In the genomic region with DNA sequence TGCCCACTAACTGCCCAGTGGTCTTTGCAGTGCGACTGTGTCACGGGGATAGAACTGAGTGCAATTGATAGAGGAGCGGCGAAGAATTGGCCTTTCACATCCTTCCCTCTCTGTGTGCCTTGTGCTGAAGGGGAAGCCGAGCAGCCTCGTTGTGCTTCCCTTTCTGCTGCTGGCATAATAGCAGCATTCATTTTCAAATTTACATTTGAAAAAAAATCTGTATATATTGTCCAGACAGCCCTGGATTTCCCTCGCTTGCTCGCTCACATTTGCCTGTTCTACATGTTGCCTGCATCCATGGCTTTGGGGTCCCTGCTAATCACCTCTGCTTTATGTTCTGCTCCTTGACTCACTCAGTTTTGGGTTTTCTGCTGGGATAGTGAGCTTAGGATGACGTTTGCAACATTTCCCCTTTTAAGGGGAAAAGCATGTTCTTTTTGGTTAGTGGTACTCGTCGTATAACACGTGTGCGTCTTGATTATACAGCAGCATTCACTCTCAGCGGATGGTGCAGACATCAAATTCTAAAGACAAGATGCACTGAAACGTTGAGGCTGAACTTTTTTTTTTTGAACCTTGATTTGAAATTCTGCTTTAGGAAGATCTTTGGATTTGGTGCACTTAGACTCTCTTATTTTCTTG, we compare ENCODE assay signal across 27 mouse cellular contexts. TPM values are rescaled to one million over a fixed set of nuclear protein-coding genes. Genes with fewer than 3 reads are reported as not detected.
A peak's percentile ranks its signal among the peaks of the same experiment; 100 is the strongest.
DNase-seq lines count a peak whose midpoint lies in the region; ATAC-seq lines count a peak whose summit lies in the region.
"Had no signal": no experiment of that assay in that cellular context is flagged by ENCODE, and none has a peak within 500 bp of the region (broad histone marks: within the 10 kb centered on the region; RNA-seq: fewer than 3 reads in every experiment).

No protein-coding gene starts in this region.

- H3K4me2 ChIP-seq in forebrain, embryonic 11.5 days (ENCODE audit: low read depth, low read length, severe bottlenecking): no peak overlapping the region
- no peak overlapping the region for H3K4me2 ChIP-seq in midbrain, embryonic 12.5 days (replicated peaks)
- no peak overlapping the region; the same call in 1 of the 2 replicates for H3K4me2 ChIP-seq in forebrain, embryonic 14.5 days (ENCODE audit: low read length)
- H3K4me2 ChIP-seq in kidney, embryonic 16.5 days (replicated peaks; ENCODE audit: low read depth, low read length): no peak overlapping the region
- H3K4me2 ChIP-seq: heart, embryonic 11.5 days; heart, embryonic 15.5 days; hindbrain, embryonic 15.5 days; intestine, embryonic 15.5 days had no signal

- no peak overlapping the region for H3K27ac ChIP-seq in forebrain, embryonic 11.5 days (ENCODE audit: low read depth, low read length)
- no peak overlapping the region for H3K27ac ChIP-seq in forebrain, embryonic 10.5 days
- H3K27ac ChIP-seq in midbrain, embryonic 12.5 days (replicated peaks): 0 out of 2 replicates have a peak overlapping the region, but pooled peaks have one; percentile 6
- no peak overlapping the region for H3K27ac ChIP-seq in midbrain, embryonic 10.5 days (replicated peaks)
- H3K27ac ChIP-seq in forebrain, embryonic 14.5 days (ENCODE audit: low read depth, low read length): peak overlapping the region; percentile 53; the same call in 1 of the 2 replicates
- no peak overlapping the region for H3K27ac ChIP-seq in kidney, embryonic 16.5 days (ENCODE audit: low read length)
- H3K27ac ChIP-seq: embryonic facial prominence, embryonic 10.5 days; heart, adult 2 months; heart, embryonic 15.5 days; hindbrain, embryonic 15.5 days; intestine, embryonic 15.5 days had no signal

- H3K4me1 ChIP-seq in forebrain, embryonic 11.5 days (replicated peaks; ENCODE audit: control insufficient read depth, insufficient read depth, low read length): no peaks in the 10 kb centered on the region
- H3K4me1 ChIP-seq in forebrain, embryonic 10.5 days: no peaks in the 10 kb centered on the region
- H3K4me1 ChIP-seq in midbrain, embryonic 12.5 days: peaks cover 4% of the 10 kb centered on the region; the same call in 1 of the 2 replicates
- H3K4me1 ChIP-seq in midbrain, embryonic 10.5 days: no peaks in the 10 kb centered on the region
- H3K4me1 ChIP-seq in forebrain, embryonic 14.5 days (ENCODE audit: control insufficient read depth, insufficient read depth, low read length): peaks cover 12% of the 10 kb centered on the region; the same call in 1 of the 2 replicates
- no peaks in the 10 kb centered on the region for H3K4me1 ChIP-seq in kidney, embryonic 16.5 days (ENCODE audit: insufficient read depth, low read length)
- H3K4me1 ChIP-seq: embryonic facial prominence, embryonic 10.5 days; heart, embryonic 15.5 days; hindbrain, embryonic 15.5 days; intestine, embryonic 15.5 days had no signal

- H3K9me3 ChIP-seq in forebrain, embryonic 11.5 days (ENCODE audit: control insufficient read depth, low read length): no peaks in the 10 kb centered on the region
- no peaks in the 10 kb centered on the region for H3K9me3 ChIP-seq in forebrain, embryonic 10.5 days
- no peaks in the 10 kb centered on the region for H3K9me3 ChIP-seq in midbrain, embryonic 12.5 days
- no peaks in the 10 kb centered on the region for H3K9me3 ChIP-seq in midbrain, embryonic 10.5 days (replicated peaks)
- 0 out of 2 replicates have a peak, but pooled peaks cover 2% of the 10 kb centered on the region for H3K9me3 ChIP-seq in forebrain, embryonic 14.5 days (replicated peaks; ENCODE audit: control insufficient read depth, low read length)
- no peaks in the 10 kb centered on the region for H3K9me3 ChIP-seq in kidney, embryonic 16.5 days (ENCODE audit: low read length)
- H3K9me3 ChIP-seq: embryonic facial prominence, embryonic 10.5 days; heart, embryonic 15.5 days; hindbrain, embryonic 15.5 days; intestine, embryonic 15.5 days had no signal

- H3K36me3 ChIP-seq in forebrain, embryonic 11.5 days (ENCODE audit: control insufficient read depth, insufficient read depth, low read length): no peaks in the 10 kb centered on the region
- no peaks in the 10 kb centered on the region for H3K36me3 ChIP-seq in forebrain, embryonic 10.5 days (replicated peaks)
- H3K36me3 ChIP-seq in midbrain, embryonic 12.5 days: no peaks in the 10 kb centered on the region
- H3K36me3 ChIP-seq in midbrain, embryonic 10.5 days: no peaks in the 10 kb centered on the region
- H3K36me3 ChIP-seq in forebrain, embryonic 14.5 days (ENCODE audit: control insufficient read depth, insufficient read depth, low read length): no peaks in the 10 kb centered on the region
- no peaks in the 10 kb centered on the region for H3K36me3 ChIP-seq in kidney, embryonic 16.5 days (ENCODE audit: insufficient read depth, low read length)
- H3K36me3 ChIP-seq: embryonic facial prominence, embryonic 10.5 days; G1E; heart, embryonic 15.5 days; intestine, embryonic 15.5 days had no signal

- no peaks in the 10 kb centered on the region for H3K27me3 ChIP-seq in forebrain, embryonic 11.5 days (ENCODE audit: control insufficient read depth, insufficient read depth, low read length)
- H3K27me3 ChIP-seq in forebrain, embryonic 10.5 days (ENCODE audit: poor library complexity, severe bottlenecking): no peaks in the 10 kb centered on the region
- H3K27me3 ChIP-seq in midbrain, embryonic 12.5 days: no peaks in the 10 kb centered on the region
- H3K27me3 ChIP-seq in midbrain, embryonic 10.5 days (ENCODE audit: low read depth, poor library complexity, severe bottlenecking): no peaks in the 10 kb centered on the region
- H3K27me3 ChIP-seq in forebrain, embryonic 14.5 days (replicated peaks; ENCODE audit: control insufficient read depth, insufficient read depth, low read length): no peaks in the 10 kb centered on the region
- H3K27me3 ChIP-seq in kidney, embryonic 16.5 days (ENCODE audit: insufficient read depth, low read length): no peaks in the 10 kb centered on the region
- H3K27me3 ChIP-seq: heart, embryonic 15.5 days; hindbrain, embryonic 15.5 days; intestine, embryonic 15.5 days had no signal

- no peak for DNase-seq in forebrain, embryonic 11.5 days (ENCODE audit: low spot score)
- DNase-seq in forebrain, embryonic 10.5 days (ENCODE audit: extremely low spot score, low spot score): no peak
- no peak for DNase-seq in midbrain, embryonic 10.5 days (ENCODE audit: low spot score)
- DNase-seq in brain, adult 2 months (ENCODE audit: low read depth, low spot score): peak; percentile 40
- DNase-seq in forebrain, embryonic 14.5 days (ENCODE audit: low spot score): peak; percentile 70
- DNase-seq in spleen, postnatal 36 days (ENCODE audit: low spot score in 2 of 2): no peak
- DNase-seq: adrenal gland, adult 8-10 months; adrenal gland, postnatal 36 days; B cell, adult 2 months; cerebellum, adult 11-12 months; cerebellum, adult 9-10 months; cerebellum, postnatal 25 days; gastrocnemius, postnatal 14 days; heart, adult 2 months; heart, postnatal 14 days had no signal

- WGBS in forebrain, embryonic 11.5 days: 75% methylated on average over 15 of the region's 15 CpGs
- 86% methylated on average over 15 of the region's 15 CpGs for WGBS in forebrain, embryonic 10.5 days
- WGBS in midbrain, embryonic 12.5 days: 64% methylated on average over 15 of the region's 15 CpGs
- WGBS in midbrain, embryonic 10.5 days: 87% methylated on average over 15 of the region's 15 CpGs
- WGBS in forebrain, embryonic 14.5 days: 44% methylated on average over 15 of the region's 15 CpGs
- 89% methylated on average over 15 of the region's 15 CpGs for WGBS in kidney, embryonic 16.5 days

- peak; percentile 53; the same call in 1 of the 2 replicates for ATAC-seq in forebrain, embryonic 11.5 days (replicated peaks; ENCODE audit: low FRiP score)
- peak; percentile 49; the same call in 1 of the 2 replicates for ATAC-seq in midbrain, embryonic 12.5 days (ENCODE audit: low FRiP score, low read depth)
- ATAC-seq in forebrain, embryonic 14.5 days: peak; percentile 71
- no peak for ATAC-seq in kidney, embryonic 16.5 days (ENCODE audit: low FRiP score, low TSS enrichment)
- ATAC-seq: CD4-positive, CD25-positive, alpha-beta regulatory T cell, adult 4 months; intestine, embryonic 15.5 days had no signal

- H3K4me3 ChIP-seq in forebrain, embryonic 11.5 days (ENCODE audit: low read depth, low read length): no peak overlapping the region
- H3K4me3 ChIP-seq in forebrain, embryonic 10.5 days: no peak overlapping the region
- no peak overlapping the region for H3K4me3 ChIP-seq in midbrain, embryonic 12.5 days
- no peak overlapping the region for H3K4me3 ChIP-seq in midbrain, embryonic 10.5 days
- no peak overlapping the region for H3K4me3 ChIP-seq in forebrain, embryonic 14.5 days (ENCODE audit: low read depth, low read length)
- H3K4me3 ChIP-seq in kidney, embryonic 16.5 days (ENCODE audit: low read length): no peak overlapping the region
- H3K4me3 ChIP-seq: embryonic facial prominence, embryonic 10.5 days; heart, adult 2 months; heart, embryonic 15.5 days; hindbrain, embryonic 15.5 days; intestine, embryonic 15.5 days had no signal

- no peak overlapping the region for H3K9ac ChIP-seq in forebrain, embryonic 11.5 days (ENCODE audit: low read length)
- no peak overlapping the region for H3K9ac ChIP-seq in midbrain, embryonic 12.5 days (replicated peaks)
- no peak overlapping the region for H3K9ac ChIP-seq in forebrain, embryonic 14.5 days (ENCODE audit: low read length)
- no peak overlapping the region for H3K9ac ChIP-seq in kidney, embryonic 16.5 days (replicated peaks; ENCODE audit: low read length)
- H3K9ac ChIP-seq: heart, embryonic 15.5 days; hindbrain, embryonic 15.5 days; intestine, embryonic 15.5 days had no signal

RNA-seq across cellular contexts. Expression of gene Gm11042, which starts 47.4 kb away (rescaled TPM):
- not detected in 2 replicates for polyA plus RNA-seq in forebrain, embryonic 11.5 days (2014; fragmentation: Nextera tagmentation; extraction: Ambion mirVana)
- polyA plus RNA-seq in forebrain, embryonic 10.5 days (2016; fragmentation: Nextera tagmentation; extraction: Ambion mirVana): not detected in 2 replicates
- polyA plus RNA-seq in midbrain, embryonic 12.5 days (2016; fragmentation: Nextera tagmentation; extraction: Ambion mirVana): not detected in 2 replicates
- not detected in 2 replicates for polyA plus RNA-seq in midbrain, embryonic 10.5 days (2016; fragmentation: Nextera tagmentation; extraction: Ambion mirVana)
- polyA plus RNA-seq in forebrain, embryonic 14.5 days (2014; fragmentation: Nextera tagmentation; extraction: Ambion mirVana): not detected in 2 replicates
- polyA plus RNA-seq in kidney, embryonic 16.5 days (2015; fragmentation: Nextera tagmentation; extraction: Ambion mirVana): not detected in 2 replicates
- polyA plus RNA-seq: CD4-positive, CD25-positive, alpha-beta regulatory T cell, adult 4 months; cortical plate, adult 2 months; embryonic facial prominence, embryonic 10.5 days; embryonic facial prominence, embryonic 14.5 days; G1E; gonadal fat pad, adult 2 months; heart, adult 2 months; heart, embryonic 11.5 days; heart, embryonic 15.5 days; hindbrain, embryonic 15.5 days; intestine, embryonic 15.5 days had no signal

Comparison
In these comparisons a context has a peak if more than half of its experiments do, and no peak if none do; other contexts are left out.
1. DNase-seq: peak in brain, adult 2 months (single experiment) and forebrain, embryonic 14.5 days (single experiment); none in forebrain, embryonic 11.5 days (single experiment), forebrain, embryonic 10.5 days (single experiment), midbrain, embryonic 10.5 days (single experiment) and spleen, postnatal 36 days (0 of 2).
2. H3K27ac ChIP-seq: peak in midbrain, embryonic 12.5 days (single experiment) and forebrain, embryonic 14.5 days (single experiment); none in forebrain, embryonic 11.5 days (single experiment), forebrain, embryonic 10.5 days (single experiment), midbrain, embryonic 10.5 days (single experiment) and kidney, embryonic 16.5 days (single experiment).